Mouse (Mus musculus) ovary, adult 10 weeks (tissue): ENCODE results near the gene Gm11099. TPM values are rescaled to one million over a fixed set of nuclear protein-coding genes. Genes with fewer than 3 reads are reported as not detected.

Source experiments
- polyA plus RNA-seq: library from polyadenylated mRNA; stranded (reverse); fragments of 350-450 nt; fragmentation: Illumina TruSeq; extraction: RNeasy Lipid Tissue Mini Kit (QIAGEN cat#74804); gene quantifications from one replicate; pipeline ENCODE4 v1.2.3, GENCODE M21; 2014

The Gm11099 gene
- polyA plus RNA-seq: not detected

GRCm38 (mm10) chr2:58859134-58859533 lies at the start of gene Gm11099:
Gene Gm11099 (plus strand): TSS chr2:58859434.

